Mouse (Mus musculus) adrenal gland, postnatal 36 days (tissue): ENCODE data around the gene Gpx3. TPM values are rescaled to one million over a fixed set of nuclear protein-coding genes. Genes with fewer than 3 reads are reported as not detected.

Source experiments
- DNase-seq, 2 experiments: peaks; one replicate each; pipeline ENCODE4 v3.0.0; 2021; ENCODE audit warnings: mixed read lengths in 1 of 2
- total RNA-seq, 2 experiments: library from RNA; stranded (reverse); gene quantifications; 2 replicates each; pipeline ENCODE4 v1.2.3; 2021

Gpx3 gene
- total RNA-seq, 2 experiments from 2014 or later = 262 to 383 TPM

DNA sequence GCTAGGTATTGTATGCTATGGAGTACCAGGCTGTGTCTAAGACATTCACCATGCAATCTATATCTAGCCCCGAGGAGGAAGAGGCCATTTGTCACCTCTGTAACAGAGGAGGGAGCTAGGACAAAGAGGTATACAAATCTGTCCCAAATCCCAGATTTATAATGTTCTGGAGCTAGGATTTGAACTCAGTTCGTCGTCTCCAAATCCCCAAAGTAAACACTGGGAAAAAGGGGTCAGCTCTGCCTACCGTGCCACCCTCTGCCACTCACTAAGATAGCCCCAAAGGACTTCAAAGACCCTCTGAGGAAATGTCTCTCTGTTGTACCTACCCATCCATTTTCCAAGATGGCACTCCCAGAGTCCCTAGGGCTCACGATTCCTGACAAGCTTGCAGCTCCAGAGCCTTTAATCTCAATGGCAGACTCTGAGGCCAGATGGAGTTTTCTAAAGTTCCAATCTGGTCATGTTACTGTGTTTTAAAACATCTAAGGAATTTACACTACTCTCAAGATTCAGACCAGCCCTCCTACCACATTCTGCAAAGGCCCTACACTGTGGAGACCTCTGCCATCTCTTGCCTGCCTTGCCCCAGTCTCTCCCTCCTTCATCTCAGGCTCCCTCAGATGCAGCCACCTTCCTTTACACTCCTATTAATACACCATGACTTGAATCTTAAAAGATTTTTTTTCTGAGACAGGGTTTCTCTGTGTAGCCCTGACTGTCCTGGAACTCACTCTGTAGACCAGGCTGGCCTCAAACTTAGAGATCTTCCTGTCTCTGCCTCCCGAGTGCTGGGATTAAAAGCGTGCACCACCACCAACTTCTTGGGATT is 9.6 kb downstream of the Gpx3 start:
- DNase-seq = no peak

DNA sequence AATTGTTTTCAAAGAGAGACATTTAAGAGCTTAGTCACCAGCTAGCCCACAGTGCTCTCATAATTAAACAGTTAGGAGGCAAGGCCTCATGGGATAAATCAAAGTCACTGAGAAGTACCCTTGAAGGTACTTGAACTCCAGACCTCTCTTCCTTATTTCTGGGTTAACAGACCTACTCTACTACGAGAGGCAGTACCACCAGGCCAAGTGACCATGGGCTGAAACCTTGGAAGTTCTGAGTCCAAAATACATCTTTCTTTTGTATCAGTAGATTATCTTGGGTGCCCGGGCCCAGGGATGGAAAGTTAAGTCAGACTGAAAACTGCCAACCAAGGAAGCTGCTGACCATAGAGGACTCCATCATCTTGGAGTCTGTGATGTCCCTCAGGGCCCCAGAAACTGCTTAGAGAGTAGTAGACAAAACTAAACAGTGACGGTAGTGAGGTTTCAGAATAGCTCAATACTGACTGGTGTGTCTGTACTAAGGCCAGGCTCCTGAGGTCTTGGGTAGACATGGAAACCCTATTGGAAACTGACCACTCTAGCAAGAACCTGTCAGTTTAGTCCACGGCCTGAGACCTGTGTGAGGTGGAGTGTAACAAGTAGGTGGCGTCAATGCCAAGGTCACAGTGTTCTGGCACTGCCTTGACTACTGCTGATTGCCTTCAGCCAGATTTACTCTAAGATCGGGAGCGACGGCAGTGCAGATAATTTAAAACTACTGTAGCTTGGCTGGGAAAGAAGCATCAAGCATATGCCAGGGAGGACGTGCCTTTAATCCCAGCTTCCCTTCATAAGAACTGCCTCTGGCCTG is 10.5 kb downstream of the Gpx3 start:
- peak in 1 of 2 experiments; percentile 46 for DNase-seq

- no peak for DNase-seq
Measured at GRCm38 (mm10) chr11:54913841-54914240, 11.6 kb downstream of the Gpx3 start.

DNA sequence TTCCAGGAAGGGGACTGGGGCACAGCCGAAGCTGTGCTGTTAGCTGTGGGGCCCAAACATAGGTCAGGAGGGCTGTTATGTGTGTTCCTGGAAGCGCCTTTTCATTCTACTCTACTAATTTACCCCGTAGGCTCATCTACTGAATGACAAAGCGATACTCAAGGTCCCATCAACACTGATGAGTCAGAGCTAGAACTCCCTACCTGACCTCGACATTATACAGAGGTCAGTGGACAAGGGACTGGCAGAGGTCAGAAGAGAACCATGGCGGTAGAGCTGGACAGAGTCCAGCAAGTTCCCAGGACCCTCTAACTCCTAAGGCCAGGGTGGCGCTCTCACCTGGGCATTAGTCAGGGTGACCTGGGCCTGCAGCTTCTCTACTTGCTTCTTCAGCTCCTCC is 15.2 kb downstream of the Gpx3 start:
- no peak for DNase-seq

- DNase-seq = no peak
Measured at GRCm38 (mm10) chr11:54918273-54918672, 16.0 kb downstream of the Gpx3 start.

GRCm38 (mm10) chr11:54920127-54920972 is 18.1 kb downstream of the Gpx3 start:
- no peak for DNase-seq

- DNase-seq = no peak
Measured at GRCm38 (mm10) chr11:54920973-54921580, 18.8 kb downstream of the Gpx3 start.

- peak in 1 of 2 experiments; percentile 46 for DNase-seq
Measured at GRCm38 (mm10) chr11:54921798-54922197, 19.5 kb downstream of the Gpx3 start.

DNA sequence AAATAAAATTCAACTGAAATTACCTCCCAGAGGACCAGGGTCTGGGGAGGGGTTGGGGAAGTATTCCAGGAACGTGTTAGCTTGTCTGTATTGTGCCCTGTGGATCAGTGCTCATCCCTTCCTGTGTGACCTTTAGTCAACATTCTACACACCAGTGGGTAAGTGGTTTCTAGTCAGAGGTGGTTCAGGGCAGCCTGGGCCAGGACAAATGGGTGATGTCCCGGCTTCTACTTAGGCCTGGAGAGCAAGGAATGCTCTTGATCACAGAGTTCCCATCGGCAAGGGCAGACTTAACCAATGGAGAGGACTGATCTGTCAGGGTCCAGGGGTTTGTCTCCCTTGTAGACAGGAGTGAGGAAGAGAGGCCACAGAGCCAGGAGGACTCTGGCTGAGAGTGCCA is 20.2 kb downstream of the Gpx3 start:
- no peak for DNase-seq

- no peak for DNase-seq
Measured at GRCm38 (mm10) chr11:54924145-54924544, 21.9 kb downstream of the Gpx3 start.

DNA sequence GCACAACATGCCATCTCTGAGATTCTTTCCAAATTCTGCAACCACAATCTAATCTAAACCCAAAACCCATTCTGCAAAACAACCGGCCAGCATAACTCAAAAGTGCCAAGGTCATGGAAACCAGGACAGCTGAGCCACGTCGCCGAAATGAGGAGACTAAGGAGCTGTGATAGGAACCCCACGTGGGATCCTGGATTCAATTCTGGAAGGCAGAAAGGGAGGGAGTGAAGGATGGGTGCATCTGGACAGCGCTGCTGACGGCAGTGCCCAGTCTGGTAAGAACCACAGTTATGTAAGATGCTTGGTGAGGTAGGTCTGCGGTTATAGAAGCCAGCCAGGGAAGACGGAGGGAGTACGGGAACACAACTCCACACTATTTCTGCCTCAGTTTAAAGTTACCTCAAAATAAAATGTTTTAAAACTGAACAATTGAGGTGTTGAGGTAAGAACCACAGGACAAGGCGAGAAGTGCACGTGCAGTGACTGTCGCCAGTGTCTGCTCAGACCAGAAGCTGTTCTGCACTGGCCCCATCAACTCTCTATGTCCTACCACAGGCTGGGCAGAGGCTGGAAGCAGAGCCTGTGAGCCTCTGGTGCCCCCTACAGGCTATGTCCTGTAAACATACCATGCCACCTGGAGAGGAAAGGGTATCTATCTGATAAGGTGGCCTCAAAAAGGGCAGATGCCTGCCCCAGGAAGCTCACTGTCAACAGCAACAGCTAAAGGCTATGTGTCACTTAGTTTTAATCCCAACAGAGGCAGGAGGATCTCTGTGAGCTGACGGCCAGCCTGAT is 25.3 kb downstream of the Gpx3 start:
- peak; percentile 78 to 82 for DNase-seq

GRCm38 (mm10) chr11:54928219-54928618 is 26.0 kb downstream of the Gpx3 start:
- DNase-seq = no peak

GRCm38 (mm10) chr11:54928886-54929285 is 26.6 kb downstream of the Gpx3 start:
- DNase-seq = no peak

DNA sequence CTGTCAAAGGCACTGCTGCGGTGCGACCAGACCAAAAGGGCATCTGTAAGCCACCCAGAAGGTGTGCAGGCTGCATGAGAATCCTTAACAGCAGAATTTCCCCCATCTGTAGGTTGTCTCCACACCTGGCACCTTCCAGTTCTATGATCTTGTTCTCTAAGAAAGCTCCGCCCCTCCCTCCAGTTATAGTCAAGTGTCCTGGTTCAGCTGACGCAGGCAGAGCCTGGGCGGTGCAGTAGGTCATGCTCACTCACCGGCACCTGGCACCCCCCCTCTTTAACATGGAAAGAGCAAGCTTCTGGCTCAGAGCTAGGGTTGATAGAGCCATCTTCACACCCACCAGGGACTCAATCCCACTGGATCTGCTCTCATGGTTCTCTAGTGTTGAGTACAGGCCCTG is 27.0 kb downstream of the Gpx3 start:
- no peak for DNase-seq

DNA sequence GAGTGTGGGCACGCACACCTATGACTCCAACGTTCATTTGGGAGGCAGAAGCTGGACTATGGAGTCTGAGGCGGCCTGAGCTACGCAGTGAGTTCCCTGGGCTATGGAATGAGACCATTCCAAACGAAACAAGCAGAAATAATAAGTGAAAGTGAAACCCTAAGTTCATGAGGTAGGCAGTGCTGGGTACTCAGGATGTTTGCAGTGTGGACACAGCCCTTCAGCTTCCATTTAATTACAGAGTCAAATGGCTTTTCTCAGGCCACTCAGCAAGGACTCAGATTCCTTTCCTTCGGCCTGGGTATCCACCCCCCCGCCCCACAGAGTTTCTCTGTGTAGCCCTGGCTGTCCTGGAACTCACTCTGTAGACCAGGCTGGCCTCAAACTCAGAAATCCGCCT is 27.5 kb downstream of the Gpx3 start:
- DNase-seq = no peak

DNA sequence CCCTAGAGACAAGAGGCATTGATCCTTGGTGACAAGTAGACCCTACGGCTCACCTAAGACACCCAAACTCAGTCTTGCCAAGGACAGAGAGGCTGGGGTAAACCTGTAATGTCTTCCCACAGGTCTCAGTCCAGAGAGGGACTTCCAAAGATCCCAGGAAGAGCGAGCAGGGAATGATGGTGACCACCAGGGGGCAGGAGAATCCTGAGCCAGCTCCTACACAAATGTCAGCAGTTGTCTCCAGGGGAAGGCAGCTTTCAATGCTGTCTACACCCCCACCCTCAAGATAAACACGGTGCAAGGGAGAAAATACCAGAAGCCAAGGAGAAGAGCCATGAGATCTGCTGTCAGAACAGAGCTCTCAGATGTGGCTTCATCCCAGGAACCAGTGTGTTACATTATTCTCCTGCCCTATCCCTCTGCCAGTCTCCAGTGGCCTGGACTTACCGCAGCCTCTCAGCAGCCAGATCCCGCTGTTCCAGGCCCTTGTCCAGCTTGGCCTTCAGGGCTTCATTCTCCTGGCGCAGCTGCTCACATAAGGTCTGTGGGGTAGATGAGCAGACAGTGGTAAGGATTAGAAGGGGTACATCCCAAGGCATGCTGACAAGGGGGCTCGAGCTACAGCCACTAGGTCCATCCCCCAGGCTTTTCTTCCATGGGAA is 28.2 kb downstream of the Gpx3 start:
- DNase-seq = peak; percentile 57 to 72

GRCm38 (mm10) chr11:54931405-54932093 is 29.3 kb downstream of the Gpx3 start:
- peak; percentile 63 to 69 for DNase-seq

- DNase-seq = peak in 1 of 2 experiments; percentile 44
Measured at GRCm38 (mm10) chr11:54932540-54932939, 30.3 kb downstream of the Gpx3 start.

GRCm38 (mm10) chr11:54934198-54934597 is 31.9 kb downstream of the Gpx3 start:
- DNase-seq = peak; percentile 65 to 67
